Mouse (Mus musculus) lung, postnatal 14 days (tissue): ENCODE measurements around the gene Gm11937.
"Not testable (repeated sequence)": the region's sequence is repeated elsewhere in the genome, so short reads cannot be mapped to it uniquely, and the experiment has no call there.

Experiments
- DNase-seq: peaks from one replicate; pipeline ENCODE4 v3.0.0; 2021

The Gm11937 gene

GRCm38 (mm10) chr11:99610089-99610488, at the start of gene Gm11937:
Gm11937 (minus strand) TSS chr11:99610189.
- DNase-seq = not testable (repeated sequence)

- no peak for DNase-seq
These were observed 49.3 kb upstream of the Gm11937 start for GRCm38 (mm10) chr11:99659256-99659655.

GRCm38 (mm10) chr11:99658467-99659010, 48.5 kb upstream of the Gm11937 start, which contains the start of gene Gm11563:
Gm11563 (minus strand) TSS chr11:99658960.
- DNase-seq = not testable (repeated sequence)

- no peak for DNase-seq
These were observed 47.1 kb upstream of the Gm11937 start for GRCm38 (mm10) chr11:99657051-99657450.

GRCm38 (mm10) chr11:99650136-99650535, 40.1 kb upstream of the Gm11937 start, which contains the start of gene Gm11555:
Gm11555 (minus strand) TSS chr11:99650236.
- DNase-seq = no peak

GRCm38 (mm10) chr11:99646444-99646843, 36.5 kb upstream of the Gm11937 start:
- DNase-seq = no peak

- DNase-seq = no peak
These were observed 34.4 kb upstream of the Gm11937 start for GRCm38 (mm10) chr11:99644351-99644750.

- not testable (repeated sequence) for DNase-seq
These were observed 33.7 kb upstream of the Gm11937 start, which contains the start of gene Krtap4-7 for GRCm38 (mm10) chr11:99643635-99644139. Krtap4-7 (minus strand) TSS chr11:99644089.

GRCm38 (mm10) chr11:99640926-99641325, 30.9 kb upstream of the Gm11937 start:
- no peak for DNase-seq

- no peak for DNase-seq
These were observed 27.1 kb upstream of the Gm11937 start for GRCm38 (mm10) chr11:99637086-99637485.

GRCm38 (mm10) chr11:99634653-99635134, 24.7 kb upstream of the Gm11937 start, which contains the start of gene Krtap4-2:
Krtap4-2 (minus strand) TSS chr11:99635084.
- no peak for DNase-seq

GRCm38 (mm10) chr11:99633293-99633692, 23.3 kb upstream of the Gm11937 start:
- DNase-seq = no peak

GRCm38 (mm10) chr11:99630890-99631289, 20.9 kb upstream of the Gm11937 start:
- no peak for DNase-seq

- DNase-seq = no peak
These were observed 18.1 kb upstream of the Gm11937 start, which contains the start of gene Krtap4-1 for GRCm38 (mm10) chr11:99628138-99628537. Krtap4-1 (minus strand) TSS chr11:99628238.

GRCm38 (mm10) chr11:99620335-99620734, 10.3 kb upstream of the Gm11937 start, which contains the start of gene Gm11562:
Gm11562 (minus strand) TSS chr11:99620435.
- DNase-seq = no peak

GRCm38 (mm10) chr11:99614796-99615363, 4.9 kb upstream of the Gm11937 start, which contains the start of gene Krtap2-4:
Krtap2-4 (minus strand) TSS chr11:99614846.
- DNase-seq = no peak

GRCm38 (mm10) chr11:99609126-99609525, 863 bp downstream of the Gm11937 start:
- DNase-seq = no peak

- DNase-seq = not testable (repeated sequence)
These were observed 6.8 kb downstream of the Gm11937 start, which contains the start of gene Gm11938 for GRCm38 (mm10) chr11:99603208-99603607. Gm11938 (minus strand) TSS chr11:99603308.

GRCm38 (mm10) chr11:99597742-99598141, 12.2 kb downstream of the Gm11937 start, which contains the start of gene Krtap9-3:
Krtap9-3 (minus strand) TSS chr11:99598105.
- DNase-seq = not testable (repeated sequence)

GRCm38 (mm10) chr11:99590981-99591380, 19.0 kb downstream of the Gm11937 start, which contains the start of gene Krtap1-3:
Krtap1-3 (minus strand) TSS chr11:99591339.
- no peak for DNase-seq

- no peak for DNase-seq
These were observed 24.9 kb downstream of the Gm11937 start for GRCm38 (mm10) chr11:99585096-99585495.

GRCm38 (mm10) chr11:99583245-99583704, 26.7 kb downstream of the Gm11937 start, which contains the start of gene Krtap1-4:
Krtap1-4 (minus strand) TSS chr11:99583654.
- DNase-seq = no peak

GRCm38 (mm10) chr11:99581564-99581963, 28.4 kb downstream of the Gm11937 start:
- no peak for DNase-seq
